ENCODE assay signal across 1 mouse cellular context in the genomic region with DNA sequence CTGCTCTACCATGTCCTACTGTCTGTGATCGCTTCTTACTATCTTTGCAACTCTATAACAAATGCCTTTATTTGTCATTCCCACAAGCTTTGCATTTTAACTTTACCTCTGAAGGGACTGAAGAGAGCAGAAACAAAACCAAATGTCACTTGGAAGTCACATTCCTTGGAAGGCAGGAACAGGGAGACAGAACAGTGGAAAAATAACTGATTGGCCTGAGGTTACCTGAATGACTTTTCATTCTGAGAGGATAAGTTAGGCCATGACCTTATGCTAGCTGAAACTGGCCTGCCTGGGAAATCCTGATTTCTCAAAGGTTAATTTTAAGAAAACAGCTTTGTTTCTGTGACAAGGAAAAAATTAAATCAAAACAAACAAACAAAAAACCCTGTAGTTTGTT.
TF ChIP-seq lines count a peak whose summit lies in the region.

No protein-coding gene starts in this region.

TF ChIP-seq in myocyte, 11 proteins besides CTCF, POLR2A, EP300 and RAD21 (continued from another document):
- TF ChIP-seq POLR2AphosphoS2 (IDR thresholded peaks at IDR 0.05; ENCODE audit: insufficient read length, low read depth) (no peak), USF1 (IDR thresholded peaks at IDR 0.05; ENCODE audit: low read depth) (no peak), REST (IDR thresholded peaks at IDR 0.05; ENCODE audit: insufficient read depth, insufficient read length) (no peak), MYOD1 (IDR thresholded peaks at IDR 0.05; ENCODE audit: control insufficient read depth in 1 of 3, insufficient read length in 2 of 3, low read depth in 2 of 3) (no peak)
